Mouse (Mus musculus) heart, postnatal 0 days (tissue): ENCODE measurements around the gene Ssh2.

Source experiments
- CTCF ChIP-seq: IDR thresholded peaks from 2 replicates; pipeline ENCODE4 v1.5.1; 2016; ENCODE audit warnings: antibody characterized with exemption, control low read depth, low read depth
- EP300 ChIP-seq: IDR thresholded peaks from 2 replicates; pipeline ENCODE4 v1.6.1; 2016; ENCODE audit warnings: antibody characterized with exemption, low read depth

GRCm38 (mm10) chr11:77497851-77498250 is 281.8 kb downstream of the Ssh2 start:
- TF ChIP-seq CTCF (no peak), EP300 (no peak)
